Mouse (Mus musculus) heart, postnatal 0 days (tissue): ENCODE results near the gene Map2. TPM values are rescaled to one million over a fixed set of nuclear protein-coding genes. Genes with fewer than 3 reads are reported as not detected.

Source experiments
- ATAC-seq: fragments of 200-750 bp; cut with Nextera tagmentation; 2 replicates; pipeline ENCODE4 v1.8.0; 2017; ENCODE audit warnings: low read depth, moderate number of reproducible peaks, moderate library complexity; ENCODE audit not compliant: insufficient read depth
- DNase-seq: peaks from one replicate; pipeline ENCODE4 v3.0.0-alpha.2; 2016; ENCODE audit warnings: low spot score
- H3K27ac ChIP-seq: fragments of 300-500 bp; sonication (generic); 2 replicates; pipeline ENCODE4 v1.5.1; 2014; ENCODE audit warnings: low read depth, mild to moderate bottlenecking
- H3K27me3 ChIP-seq: fragments of 300-500 bp; sonication (generic); 2 replicates; pipeline ENCODE4 v1.6.1; 2014; ENCODE audit warnings: low read length, mixed read lengths; ENCODE audit not compliant: control insufficient read depth, insufficient read depth
- H3K36me3 ChIP-seq: fragments of 300-500 bp; sonication (generic); replicated peaks from 2 replicates; pipeline ENCODE4 v1.6.1; 2014; ENCODE audit warnings: low read length, mixed read lengths; ENCODE audit not compliant: control insufficient read depth, insufficient read depth
- H3K4me1 ChIP-seq: fragments of 300-500 bp; sonication (generic); 2 replicates; pipeline ENCODE4 v1.6.1; 2014; ENCODE audit warnings: antibody characterized with exemption; ENCODE audit not compliant: control insufficient read depth, insufficient read depth
- H3K4me2 ChIP-seq: fragments of 300-500 bp; sonication (generic); 2 replicates; pipeline ENCODE4 v1.6.1; 2014; ENCODE audit warnings: low read depth, mild to moderate bottlenecking, low read length, moderate library complexity
- H3K4me3 ChIP-seq: fragments of 300-500 bp; sonication (generic); 2 replicates; pipeline ENCODE4 v1.5.1; 2014; ENCODE audit warnings: low read depth, low read length
- H3K9ac ChIP-seq: fragments of 300-500 bp; sonication (generic); replicated peaks from 2 replicates; pipeline ENCODE4 v1.6.1; 2014; ENCODE audit warnings: low read depth, low read length, mixed read lengths
- H3K9me3 ChIP-seq: fragments of 300-500 bp; sonication (generic); replicated peaks from 2 replicates; pipeline ENCODE4 v1.6.1; 2016; ENCODE audit warnings: low read length; ENCODE audit not compliant: control insufficient read depth
- CTCF ChIP-seq: IDR thresholded peaks from 2 replicates; pipeline ENCODE4 v1.5.1; 2016; ENCODE audit warnings: antibody characterized with exemption, control low read depth, low read depth
- EP300 ChIP-seq: IDR thresholded peaks from 2 replicates; pipeline ENCODE4 v1.6.1; 2016; ENCODE audit warnings: antibody characterized with exemption, low read depth
- WGBS: fragments of 180-500 bp; shearing (Covaris S2); extraction: QIAGEN DNeasy Blood & Tissue Kit; methylation state at CpG from one replicate; pipeline ENCODE4 v1.1.7; 2014; 5-methylcytosine and 5-hydroxymethylcytosine counted together
- polyA plus RNA-seq: library from polyadenylated mRNA; unstranded; fragments of >200 nt; fragmentation: Nextera tagmentation; extraction: Ambion mirVana; gene quantifications from 2 replicates; pipeline ENCODE4 v1.2.1, GENCODE M21; 2015
- total RNA-seq: library from RNA; depleted of rRNA; stranded (reverse); fragments of >200 nt; gene quantifications from 2 replicates; pipeline ENCODE4 v1.2.3, GENCODE M21; 2014; ENCODE audit warnings: low replicate concordance

Gene Map2
- total and polyA plus RNA-seq, 2 experiments from 2014 or later: 0.97 to 19.9 TPM

GRCm38 (mm10) chr1:66226372-66227368 lies 51.6 kb downstream of the Map2 start:
- no peak overlapping the region for H3K27ac ChIP-seq
- no peak for TF ChIP-seq CTCF
- no peak for TF ChIP-seq EP300
- 52% methylated on average over 7 of the region's 7 CpGs for WGBS

GRCm38 (mm10) chr1:66228205-66228604 lies 53.1 kb downstream of the Map2 start:
- DNase-seq (no peak), ATAC-seq (no peak)
- Histone ChIP-seq H3K9me3 (no peaks in the 10 kb centered on the region), H3K4me1 (no peaks in the 10 kb centered on the region), H3K27ac (no peak overlapping the region), H3K36me3 (no peaks in the 10 kb centered on the region), H3K4me2 (no peak overlapping the region), H3K9ac (no peak overlapping the region), H3K27me3 (no peaks in the 10 kb centered on the region), H3K4me3 (no peak overlapping the region)
- WGBS: 77% methylated on average over 3 of the region's 3 CpGs
- TF ChIP-seq CTCF (no peak), EP300 (no peak)

More at GRCm38 (mm10) chr1:66226372-66227368, 51.6 kb downstream of the Map2 start:
- Histone ChIP-seq H3K9me3 (no peaks in the 10 kb centered on the region), H3K36me3 (no peaks in the 10 kb centered on the region), H3K27me3 (no peaks in the 10 kb centered on the region), H3K4me2 (no peak overlapping the region), H3K4me1 (no peaks in the 10 kb centered on the region), H3K4me3 (no peak overlapping the region), H3K9ac (no peak overlapping the region)
- no peak for DNase-seq
- no peak for ATAC-seq

- Histone ChIP-seq H3K4me1 (no peaks in the 10 kb centered on the region), H3K9me3 (no peaks in the 10 kb centered on the region), H3K4me2 (no peak overlapping the region), H3K9ac (no peak overlapping the region), H3K36me3 (no peaks in the 10 kb centered on the region), H3K4me3 (no peak overlapping the region), H3K27me3 (no peaks in the 10 kb centered on the region), H3K27ac (no peak overlapping the region)
- no peak for DNase-seq
- WGBS: 74% methylated on average over 3 of the region's 3 CpGs
- no peak for ATAC-seq
- TF ChIP-seq EP300 (no peak), CTCF (no peak)
Measured at GRCm38 (mm10) chr1:66230345-66230744, 55.3 kb downstream of the Map2 start.

GRCm38 (mm10) chr1:66231963-66232362 lies 56.9 kb downstream of the Map2 start:
- Histone ChIP-seq H3K4me2 (no peak overlapping the region), H3K27ac (no peak overlapping the region), H3K4me3 (no peak overlapping the region), H3K4me1 (no peaks in the 10 kb centered on the region), H3K36me3 (no peaks in the 10 kb centered on the region), H3K9ac (no peak overlapping the region), H3K9me3 (no peaks in the 10 kb centered on the region), H3K27me3 (no peaks in the 10 kb centered on the region)
- ATAC-seq (no peak), DNase-seq (no peak)
- TF ChIP-seq CTCF: no peak
- no peak for TF ChIP-seq EP300
- 79% methylated on average over 4 of the region's 4 CpGs for WGBS

GRCm38 (mm10) chr1:66244910-66245309 lies 69.8 kb downstream of the Map2 start:
- Histone ChIP-seq H3K27ac (no peak overlapping the region), H3K9me3 (no peaks in the 10 kb centered on the region), H3K9ac (no peak overlapping the region), H3K36me3 (no peaks in the 10 kb centered on the region), H3K4me2 (no peak overlapping the region), H3K4me3 (no peak overlapping the region), H3K4me1 (no peaks in the 10 kb centered on the region), H3K27me3 (no peaks in the 10 kb centered on the region)
- DNase-seq (no peak), ATAC-seq (no peak)
- 70% methylated on average over 1 of the region's 1 CpGs for WGBS
- TF ChIP-seq EP300 (no peak), CTCF (no peak)
